Mouse (Mus musculus) gonadal fat pad, adult 2 months (tissue): ENCODE results near the gene Vmn2r86. TPM values are rescaled to one million over a fixed set of nuclear protein-coding genes. Genes with fewer than 3 reads are reported as not detected.
"Not testable (repeated sequence)": the region's sequence is repeated elsewhere in the genome, so short reads cannot be mapped to it uniquely, and the experiment has no call there.

Source experiments
- DNase-seq: peaks from one replicate; pipeline ENCODE4 v3.0.0-alpha.2; 2012; ENCODE audit warnings: low read depth
- polyA plus RNA-seq: library from polyadenylated mRNA; depleted of rRNA; stranded (reverse); fragments of >200 nt; gene quantifications from 2 replicates; pipeline ENCODE4 v1.2.3, GENCODE M21; 2012; rRNA removed

Gene Vmn2r86
- not detected in 2 replicates for polyA plus RNA-seq

GRCm38 (mm10) chr10:130455950-130456349 is at the start of gene Vmn2r86:
TSS of gene Vmn2r86 (minus strand) at chr10:130456050.
- DNase-seq: not testable (repeated sequence)

- DNase-seq: no peak
Measured at GRCm38 (mm10) chr10:130497296-130497695, 41.4 kb upstream of the Vmn2r86 start, which contains the start of gene Vmn2r87. TSS of gene Vmn2r87 (minus strand) at chr10:130497396.

- DNase-seq: no peak
Measured at GRCm38 (mm10) chr10:130470311-130470760, 14.5 kb upstream of the Vmn2r86 start.

- DNase-seq: no peak
Measured at GRCm38 (mm10) chr10:130444776-130445175, 11.1 kb downstream of the Vmn2r86 start.

GRCm38 (mm10) chr10:130434185-130434898 is 21.5 kb downstream of the Vmn2r86 start:
- not testable (repeated sequence) for DNase-seq

- DNase-seq: not testable (repeated sequence)
Measured at GRCm38 (mm10) chr10:130429603-130430002, 26.2 kb downstream of the Vmn2r86 start, which contains the start of gene Vmn2r85. TSS of gene Vmn2r85 (minus strand) at chr10:130429703.

- DNase-seq: not testable (repeated sequence)
Measured at GRCm38 (mm10) chr10:130422368-130422767, 33.5 kb downstream of the Vmn2r86 start.

GRCm38 (mm10) chr10:130420401-130420800 is 35.4 kb downstream of the Vmn2r86 start:
- DNase-seq: no peak

GRCm38 (mm10) chr10:130419954-130420353 is 35.9 kb downstream of the Vmn2r86 start:
- not testable (repeated sequence) for DNase-seq

GRCm38 (mm10) chr10:130416352-130416751 is 39.5 kb downstream of the Vmn2r86 start:
- not testable (repeated sequence) for DNase-seq

- DNase-seq: not testable (repeated sequence)
Measured at GRCm38 (mm10) chr10:130412167-130412698, 43.6 kb downstream of the Vmn2r86 start.

- DNase-seq: no peak
Measured at GRCm38 (mm10) chr10:130394232-130394631, 61.6 kb downstream of the Vmn2r86 start, which contains the start of gene Vmn2r84. TSS of gene Vmn2r84 (minus strand) at chr10:130394332.

Other genes starting within 250 kb of the Vmn2r86 start
- not detected in 2 replicates for gene Olfr827, start 241.6 kb downstream of the Vmn2r86 start, polyA plus RNA-seq
- not detected in 2 replicates for gene Neurod4, start 175.8 kb downstream of the Vmn2r86 start, polyA plus RNA-seq
- gene Tespa1, start 133.2 kb downstream of the Vmn2r86 start, polyA plus RNA-seq: 0.26 and 0.61 TPM in 2 replicates
- not detected in 2 replicates for gene Vmn2r84, start 61.7 kb downstream of the Vmn2r86 start, polyA plus RNA-seq
- gene Vmn2r85, start 26.3 kb downstream of the Vmn2r86 start, polyA plus RNA-seq: not detected in 2 replicates
- not detected in 2 replicates for gene Vmn2r87, start 41.3 kb upstream of the Vmn2r86 start, polyA plus RNA-seq